Mouse (Mus musculus): Measurements from ENCODE around the gene Daw1. TPM values are rescaled to one million over a fixed set of nuclear protein-coding genes. Genes with fewer than 3 reads are reported as not detected.

Gene Daw1
- polyA plus RNA-seq, 1 experiment from 2014 or later = not detected

- peaks cover 4% of the 10 kb centered on the region; the same call in 1 of the 2 replicates for H3K4me1 ChIP-seq
- no peak overlapping the region for H3K9ac ChIP-seq
- no peak for ATAC-seq (ENCODE audit: extremely low read depth, insufficient number of reproducible peaks, low FRiP score, low TSS enrichment)
- WGBS = 67% methylated on average over 8 of the region's 8 CpGs
- no peaks in the 10 kb centered on the region for H3K9me3 ChIP-seq
- H3K27ac ChIP-seq (replicated peaks) = no peak overlapping the region
- no peaks in the 10 kb centered on the region for H3K27me3 ChIP-seq (replicated peaks)
- H3K4me3 ChIP-seq = no peak overlapping the region
- H3K4me2 ChIP-seq = no peak overlapping the region
- H3K36me3 ChIP-seq = no peaks in the 10 kb centered on the region
These were observed 18.0 kb upstream of the Daw1 start for GRCm38 (mm10) chr1:83141510-83141909.

- Histone ChIP-seq H3K9ac (no peak overlapping the region), H3K4me2 (no peak overlapping the region), H3K9me3 (no peaks in the 10 kb centered on the region), H3K4me1 (peaks cover 4% of the 10 kb centered on the region; the same call in 1 of the 2 replicates), H3K27ac (replicated peaks) (no peak overlapping the region), H3K36me3 (no peaks in the 10 kb centered on the region), H3K27me3 (replicated peaks) (no peaks in the 10 kb centered on the region), H3K4me3 (no peak overlapping the region)
- WGBS = 64% methylated on average over 5 of the region's 5 CpGs
- ATAC-seq (ENCODE audit: extremely low read depth, insufficient number of reproducible peaks, low FRiP score, low TSS enrichment) = no peak
These were observed 17.5 kb upstream of the Daw1 start for GRCm38 (mm10) chr1:83142055-83142454.

DNA sequence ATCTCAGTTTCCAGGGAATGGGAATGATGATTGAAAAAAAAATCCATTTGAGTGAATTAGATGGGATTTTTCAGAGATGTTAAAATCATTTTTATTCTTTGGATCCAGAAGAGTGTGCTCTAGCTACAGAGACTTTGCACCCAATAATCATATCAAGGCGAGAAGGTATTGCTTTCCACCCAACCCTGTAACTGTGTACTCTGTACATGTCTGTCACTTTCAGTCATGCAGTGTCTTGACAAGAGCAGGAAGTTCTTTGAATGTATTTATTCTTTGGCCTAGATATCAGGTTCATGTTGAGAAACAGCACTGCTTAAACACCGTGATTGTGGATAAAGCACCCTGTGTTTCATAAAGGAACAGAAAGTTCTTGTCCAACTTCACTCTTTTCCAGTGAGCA, 13.0 kb upstream of the Daw1 start:
- H3K4me1 ChIP-seq = peaks cover 4% of the 10 kb centered on the region; the same call in 1 of the 2 replicates
- WGBS = 69% methylated on average over 2 of the region's 2 CpGs
- no peaks in the 10 kb centered on the region for H3K27me3 ChIP-seq (replicated peaks)
- no peak overlapping the region for H3K4me2 ChIP-seq
- H3K36me3 ChIP-seq = no peaks in the 10 kb centered on the region
- H3K27ac ChIP-seq (replicated peaks) = no peak overlapping the region
- H3K9ac ChIP-seq = no peak overlapping the region
- H3K4me3 ChIP-seq = no peak overlapping the region
- ATAC-seq (ENCODE audit: extremely low read depth, insufficient number of reproducible peaks, low FRiP score, low TSS enrichment) = no peak
- H3K9me3 ChIP-seq = no peaks in the 10 kb centered on the region

DNA sequence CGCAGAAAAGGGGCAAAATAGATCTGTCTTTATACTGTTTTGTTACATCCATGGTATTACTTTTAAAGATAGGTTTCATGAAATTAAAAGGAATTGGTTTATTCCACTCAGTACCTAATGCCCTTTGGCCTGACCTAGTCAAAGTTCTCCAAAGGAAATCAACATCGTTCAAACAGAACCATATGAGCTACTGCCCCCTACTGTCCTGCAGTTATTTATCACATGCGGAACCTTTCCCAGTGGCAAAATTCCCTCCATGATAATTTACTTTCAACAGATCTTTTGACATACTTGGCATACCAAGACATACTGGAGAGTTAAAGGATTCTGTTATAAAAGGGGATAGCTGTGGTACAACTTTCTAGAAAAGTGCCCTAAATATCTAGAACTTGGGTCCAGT, 9.3 kb upstream of the Daw1 start:
- Histone ChIP-seq H3K36me3 (no peaks in the 10 kb centered on the region), H3K4me3 (no peak overlapping the region), H3K4me2 (no peak overlapping the region), H3K27ac (replicated peaks) (no peak overlapping the region), H3K27me3 (replicated peaks) (no peaks in the 10 kb centered on the region), H3K9me3 (no peaks in the 10 kb centered on the region), H3K4me1 (no peaks in the 10 kb centered on the region), H3K9ac (no peak overlapping the region)
- ATAC-seq (ENCODE audit: extremely low read depth, insufficient number of reproducible peaks, low FRiP score, low TSS enrichment) = no peak
- 61% methylated on average over 3 of the region's 3 CpGs for WGBS

DNA sequence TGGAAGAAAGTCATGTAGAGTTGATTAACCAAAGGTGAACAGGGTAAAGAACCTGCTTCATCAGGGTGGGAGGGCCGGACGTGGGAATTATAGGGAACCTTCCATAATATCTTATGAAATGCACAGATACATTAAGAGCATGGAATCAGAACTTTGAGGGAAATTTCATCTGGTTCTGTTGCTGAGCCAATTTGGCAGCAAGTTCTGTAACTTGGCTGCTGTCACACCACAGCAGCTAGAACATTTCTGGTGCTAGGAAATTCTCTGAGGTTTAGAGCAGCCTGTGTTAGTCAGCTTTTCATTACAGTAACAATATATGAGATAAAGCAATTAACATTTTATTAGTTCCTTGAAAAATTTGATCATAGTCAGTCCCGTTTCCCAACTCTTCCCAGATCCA, 6.6 kb upstream of the Daw1 start:
- Histone ChIP-seq H3K4me1 (no peaks in the 10 kb centered on the region), H3K4me2 (no peak overlapping the region), H3K9ac (no peak overlapping the region), H3K27ac (replicated peaks) (no peak overlapping the region), H3K36me3 (no peaks in the 10 kb centered on the region), H3K27me3 (replicated peaks) (no peaks in the 10 kb centered on the region), H3K4me3 (no peak overlapping the region), H3K9me3 (no peaks in the 10 kb centered on the region)
- no peak for ATAC-seq (ENCODE audit: extremely low read depth, insufficient number of reproducible peaks, low FRiP score, low TSS enrichment)
- WGBS = 71% methylated on average over 3 of the region's 3 CpGs

DNA sequence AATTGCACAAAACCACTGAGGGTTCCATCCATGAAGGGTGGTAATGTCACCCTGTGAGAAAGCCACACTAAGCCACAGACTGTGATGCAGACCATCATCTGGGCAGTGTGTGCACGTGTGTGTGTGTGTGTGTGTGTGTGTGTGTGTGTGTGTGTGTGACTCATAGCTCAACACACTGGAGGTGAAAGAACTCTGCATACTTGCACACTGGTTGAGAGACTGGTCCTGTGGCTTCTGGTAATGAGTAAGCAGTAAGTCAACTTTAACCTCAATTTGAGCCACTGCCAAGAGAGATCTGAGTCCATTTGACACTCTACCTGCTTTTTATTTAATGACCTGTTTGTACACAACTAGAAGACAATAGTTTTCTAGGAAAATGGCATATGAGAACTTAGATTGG, 2.7 kb upstream of the Daw1 start:
- Histone ChIP-seq H3K36me3 (no peaks in the 10 kb centered on the region), H3K4me3 (no peak overlapping the region), H3K4me1 (no peaks in the 10 kb centered on the region), H3K4me2 (no peak overlapping the region), H3K9me3 (no peaks in the 10 kb centered on the region), H3K9ac (no peak overlapping the region), H3K27me3 (replicated peaks) (no peaks in the 10 kb centered on the region), H3K27ac (replicated peaks) (no peak overlapping the region)
- 13% methylated on average over 1 of the region's 1 CpGs for WGBS
- ATAC-seq (ENCODE audit: extremely low read depth, insufficient number of reproducible peaks, low FRiP score, low TSS enrichment) = no peak

- WGBS = 66% methylated on average over 3 of the region's 3 CpGs
- no peak overlapping the region for H3K9ac ChIP-seq
- no peak for ATAC-seq (ENCODE audit: extremely low read depth, insufficient number of reproducible peaks, low FRiP score, low TSS enrichment)
These were observed 2.1 kb downstream of the Daw1 start for GRCm38 (mm10) chr1:83161658-83162057.

GRCm38 (mm10) chr1:83164027-83164426, 4.5 kb downstream of the Daw1 start:
- ATAC-seq (ENCODE audit: extremely low read depth, insufficient number of reproducible peaks, low FRiP score, low TSS enrichment) = no peak
- WGBS = 50% methylated on average over 3 of the region's 3 CpGs
- H3K4me3 ChIP-seq = no peak overlapping the region

More at GRCm38 (mm10) chr1:83161658-83162057, 2.1 kb downstream of the Daw1 start:
- Histone ChIP-seq H3K9me3 (no peaks in the 10 kb centered on the region), H3K36me3 (no peaks in the 10 kb centered on the region), H3K27me3 (replicated peaks) (no peaks in the 10 kb centered on the region), H3K4me1 (peaks cover 4% of the 10 kb centered on the region; the same call in 1 of the 2 replicates), H3K4me2 (no peak overlapping the region), H3K4me3 (no peak overlapping the region), H3K27ac (replicated peaks) (no peak overlapping the region)

DNA sequence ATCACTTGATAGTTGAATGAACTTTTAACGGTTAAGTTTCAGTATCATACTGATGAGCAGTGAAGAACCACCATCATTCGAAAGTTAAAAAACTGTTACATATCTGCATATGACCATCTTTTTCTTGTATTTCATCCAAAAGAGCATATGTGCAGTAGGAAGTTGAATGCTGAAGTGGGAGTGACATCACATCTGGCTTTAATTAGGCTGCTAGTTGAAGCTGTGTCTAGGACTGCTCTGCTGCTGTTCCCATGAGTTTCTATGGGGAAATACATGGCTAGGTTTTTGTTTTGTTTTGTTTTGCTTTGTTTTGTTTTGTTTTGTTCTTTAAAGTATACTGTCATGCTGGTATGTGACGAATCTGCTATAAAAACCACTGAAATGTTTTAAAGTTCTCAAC, 9.6 kb downstream of the Daw1 start:
- WGBS = 64% methylated on average over 3 of the region's 3 CpGs
- no peak for ATAC-seq (ENCODE audit: extremely low read depth, insufficient number of reproducible peaks, low FRiP score, low TSS enrichment)
- H3K27me3 ChIP-seq (replicated peaks) = no peaks in the 10 kb centered on the region

More at GRCm38 (mm10) chr1:83164027-83164426, 4.5 kb downstream of the Daw1 start:
- no peaks in the 10 kb centered on the region for H3K36me3 ChIP-seq
- no peaks in the 10 kb centered on the region for H3K9me3 ChIP-seq
- H3K27ac ChIP-seq (replicated peaks) = no peak overlapping the region
- H3K27me3 ChIP-seq (replicated peaks) = no peaks in the 10 kb centered on the region
- H3K4me1 ChIP-seq = peaks cover 4% of the 10 kb centered on the region; the same call in 1 of the 2 replicates
- no peak overlapping the region for H3K9ac ChIP-seq
- no peak overlapping the region for H3K4me2 ChIP-seq

GRCm38 (mm10) chr1:83175985-83176384, 16.4 kb downstream of the Daw1 start:
- Histone ChIP-seq H3K27me3 (replicated peaks) (no peaks in the 10 kb centered on the region), H3K4me1 (no peaks in the 10 kb centered on the region), H3K27ac (replicated peaks) (no peak overlapping the region), H3K4me2 (no peak overlapping the region), H3K9ac (no peak overlapping the region), H3K9me3 (no peaks in the 10 kb centered on the region), H3K4me3 (no peak overlapping the region), H3K36me3 (no peaks in the 10 kb centered on the region)
- WGBS = 61% methylated on average over 1 of the region's 1 CpGs
- no peak for ATAC-seq (ENCODE audit: extremely low read depth, insufficient number of reproducible peaks, low FRiP score, low TSS enrichment)

More for the DNA sequence above, 9.6 kb downstream of the Daw1 start:
- Histone ChIP-seq H3K4me3 (no peak overlapping the region), H3K9me3 (no peaks in the 10 kb centered on the region), H3K27ac (replicated peaks) (no peak overlapping the region), H3K4me1 (no peaks in the 10 kb centered on the region), H3K9ac (no peak overlapping the region), H3K36me3 (no peaks in the 10 kb centered on the region), H3K4me2 (no peak overlapping the region)

GRCm38 (mm10) chr1:83179531-83179930, 20.0 kb downstream of the Daw1 start:
- H3K36me3 ChIP-seq = no peaks in the 10 kb centered on the region
- H3K4me3 ChIP-seq = no peak overlapping the region
- H3K4me1 ChIP-seq = no peaks in the 10 kb centered on the region
- 77% methylated on average over 7 of the region's 7 CpGs for WGBS
- no peaks in the 10 kb centered on the region for H3K27me3 ChIP-seq (replicated peaks)
- H3K9ac ChIP-seq = no peak overlapping the region
- no peak overlapping the region for H3K27ac ChIP-seq (replicated peaks)
- no peak for ATAC-seq (ENCODE audit: extremely low read depth, insufficient number of reproducible peaks, low FRiP score, low TSS enrichment)
- no peaks in the 10 kb centered on the region for H3K9me3 ChIP-seq
- H3K4me2 ChIP-seq = no peak overlapping the region

GRCm38 (mm10) chr1:83181418-83181817, 21.9 kb downstream of the Daw1 start:
- Histone ChIP-seq H3K4me3 (no peak overlapping the region), H3K4me1 (no peaks in the 10 kb centered on the region), H3K27ac (replicated peaks) (no peak overlapping the region), H3K36me3 (no peaks in the 10 kb centered on the region), H3K9me3 (no peaks in the 10 kb centered on the region), H3K27me3 (replicated peaks) (no peaks in the 10 kb centered on the region), H3K4me2 (no peak overlapping the region), H3K9ac (no peak overlapping the region)
- 46% methylated on average over 4 of the region's 4 CpGs for WGBS
- no peak for ATAC-seq (ENCODE audit: extremely low read depth, insufficient number of reproducible peaks, low FRiP score, low TSS enrichment)
